Mouse (Mus musculus) hindbrain, postnatal 0 days (tissue): ENCODE data around the gene Fam219b. TPM values are rescaled to one million over a fixed set of nuclear protein-coding genes. Genes with fewer than 3 reads are reported as not detected.

Experiments
- ATAC-seq: fragments of 200-750 bp; cut with Nextera tagmentation; 2 replicates; pipeline ENCODE4 v1.8.0; 2017; ENCODE audit warnings: mild to moderate bottlenecking, moderate TSS enrichment, moderate library complexity
- DNase-seq: peaks from one replicate; pipeline ENCODE4 v3.0.0-alpha.2; 2015; ENCODE audit warnings: low spot score
- H3K27ac ChIP-seq: fragments of 300-500 bp; sonication (generic); 2 replicates; pipeline ENCODE4 v1.5.1; 2014; ENCODE audit warnings: mild to moderate bottlenecking
- H3K27me3 ChIP-seq: fragments of 300-500 bp; sonication (generic); 2 replicates; pipeline ENCODE4 v1.6.1; 2014; ENCODE audit warnings: low read length, mixed read lengths; ENCODE audit not compliant: insufficient read depth
- H3K36me3 ChIP-seq: fragments of 300-500 bp; sonication (generic); 2 replicates; pipeline ENCODE4 v1.6.1; 2014; ENCODE audit warnings: low read length, mixed read lengths; ENCODE audit not compliant: insufficient read depth
- H3K4me1 ChIP-seq: fragments of 300-500 bp; sonication (generic); 2 replicates; pipeline ENCODE4 v1.6.1; 2014; ENCODE audit warnings: antibody characterized with exemption, low read length, mixed read lengths; ENCODE audit not compliant: insufficient read depth
- H3K4me2 ChIP-seq: fragments of 300-500 bp; sonication (generic); 2 replicates; pipeline ENCODE4 v1.6.1; 2014; ENCODE audit warnings: low read depth, mild to moderate bottlenecking, low read length, moderate library complexity, mixed read lengths
- H3K4me3 ChIP-seq: fragments of 300-500 bp; sonication (generic); 2 replicates; pipeline ENCODE4 v1.5.1; 2014; ENCODE audit warnings: low read length
- H3K9ac ChIP-seq: fragments of 300-500 bp; sonication (generic); replicated peaks from 2 replicates; pipeline ENCODE4 v1.6.1; 2014; ENCODE audit warnings: mild to moderate bottlenecking, low read length, moderate library complexity, mixed read lengths
- H3K9me3 ChIP-seq: fragments of 300-500 bp; sonication (generic); 2 replicates; pipeline ENCODE4 v1.6.1; 2016; ENCODE audit warnings: low read length, mixed read lengths
- CTCF ChIP-seq: IDR thresholded peaks from 2 replicates; pipeline ENCODE4 v1.5.1; 2016; ENCODE audit warnings: antibody characterized with exemption, control low read depth, low read depth
- WGBS: fragments of 180-500 bp; shearing (Covaris S2); extraction: QIAGEN DNeasy Blood & Tissue Kit; methylation state at CpG from one replicate; pipeline ENCODE4 v1.1.7; 2014; 5-methylcytosine and 5-hydroxymethylcytosine counted together
- polyA plus RNA-seq: library from polyadenylated mRNA; unstranded; fragments of >200 nt; fragmentation: Nextera tagmentation; extraction: Ambion mirVana; gene quantifications from 2 replicates; pipeline ENCODE4 v1.2.1, GENCODE M21; 2015
- total RNA-seq: library from RNA; depleted of rRNA; stranded (reverse); fragments of >200 nt; gene quantifications from 2 replicates; pipeline ENCODE4 v1.2.3, GENCODE M21; 2014

Gene Fam219b
- total and polyA plus RNA-seq, 2 experiments from 2014 or later, result 14.6 to 23.2 TPM

DNA sequence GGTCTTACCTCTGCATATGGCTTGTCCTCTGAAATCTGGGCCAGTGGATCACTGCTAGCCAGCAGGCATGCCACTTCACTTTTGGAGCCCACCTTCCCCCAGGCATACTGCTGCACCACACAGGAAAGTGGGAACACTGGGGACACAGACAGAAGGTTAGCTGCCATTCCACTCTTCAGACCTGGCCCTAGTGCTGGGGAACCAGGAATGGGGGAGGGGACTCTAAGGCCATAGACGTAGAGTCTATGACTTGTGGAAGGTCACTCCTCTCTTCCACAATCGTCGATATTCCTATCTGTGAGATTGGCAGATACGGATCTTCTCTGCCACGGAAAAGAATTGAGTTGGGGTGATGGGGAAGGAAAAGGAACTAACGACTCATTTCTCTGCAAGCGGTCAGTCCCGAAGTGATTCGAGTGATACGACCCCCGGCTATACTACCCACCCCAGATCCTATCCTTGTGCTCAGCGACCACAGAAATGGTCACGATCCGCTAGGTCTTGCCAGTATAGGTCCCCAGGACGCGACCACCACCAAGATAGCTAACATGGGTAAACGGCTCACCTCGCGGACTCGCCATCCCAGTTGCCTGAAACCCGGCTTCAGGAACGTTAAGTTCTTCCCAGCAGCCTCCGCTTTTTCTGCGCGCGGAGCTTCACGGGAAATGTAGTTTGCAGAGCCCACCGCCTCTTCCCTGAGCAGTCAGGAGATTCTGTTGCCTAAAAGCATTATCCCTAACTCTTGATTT, 15.0 kb downstream of the Fam219b start, which contains the start of gene Mpi:
Gene Mpi, minus strand, starts transcription at position 625 of the 749 bp plus-strand sequence.
- under 1% methylated on average over 28 of the region's 28 CpGs for WGBS
- Histone ChIP-seq H3K9ac (peak within 1 kb of the TSS; percentile 70), H3K9me3 (no peaks in the 10 kb centered on the region), H3K4me3 (peak within 1 kb of the TSS; percentile 69), H3K4me1 (peaks cover 9% of the 10 kb centered on the region), H3K27me3 (no peaks in the 10 kb centered on the region), H3K4me2 (peak within 1 kb of the TSS; percentile 87), H3K36me3 (peaks cover 18% of the 10 kb centered on the region), H3K27ac (peak within 1 kb of the TSS; percentile 27; the same call in 1 of the 2 replicates)
- peak; percentile 87 for DNase-seq
- ATAC-seq, result peak; percentile 70
- no peak for TF ChIP-seq CTCF

DNA sequence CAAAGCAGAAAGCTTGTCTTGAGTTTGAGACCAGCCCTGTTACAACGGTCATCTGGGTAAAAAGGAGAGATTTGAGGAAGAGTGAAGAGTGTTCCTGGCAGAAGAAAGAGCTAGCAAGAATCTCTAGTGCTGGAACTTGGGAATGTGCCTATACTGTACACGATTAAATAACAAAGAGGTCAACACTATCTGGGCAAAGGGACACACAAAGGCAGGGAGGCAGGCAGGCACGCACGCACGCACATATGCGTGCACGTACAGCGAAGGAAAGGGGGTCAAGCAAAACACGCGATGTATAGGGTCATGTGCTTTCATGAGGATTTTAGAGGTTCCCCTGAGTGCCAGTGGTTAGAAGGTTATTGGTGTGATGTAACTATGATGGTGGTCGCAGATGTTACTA, 15.8 kb downstream of the Fam219b start:
- no peaks in the 10 kb centered on the region for H3K9me3 ChIP-seq
- H3K4me2 ChIP-seq, result no peak overlapping the region
- H3K4me3 ChIP-seq, result no peak overlapping the region; the same call in 1 of the 2 replicates
- WGBS, result 71% methylated on average over 11 of the region's 11 CpGs
- no peak for TF ChIP-seq CTCF
- peaks cover 9% of the 10 kb centered on the region for H3K4me1 ChIP-seq
- DNase-seq (no peak), ATAC-seq (no peak)
- H3K9ac ChIP-seq, result no peak overlapping the region
- peaks cover 10% of the 10 kb centered on the region; the same call in 1 of the 2 replicates for H3K36me3 ChIP-seq
- no peak overlapping the region for H3K27ac ChIP-seq
- no peaks in the 10 kb centered on the region for H3K27me3 ChIP-seq

DNA sequence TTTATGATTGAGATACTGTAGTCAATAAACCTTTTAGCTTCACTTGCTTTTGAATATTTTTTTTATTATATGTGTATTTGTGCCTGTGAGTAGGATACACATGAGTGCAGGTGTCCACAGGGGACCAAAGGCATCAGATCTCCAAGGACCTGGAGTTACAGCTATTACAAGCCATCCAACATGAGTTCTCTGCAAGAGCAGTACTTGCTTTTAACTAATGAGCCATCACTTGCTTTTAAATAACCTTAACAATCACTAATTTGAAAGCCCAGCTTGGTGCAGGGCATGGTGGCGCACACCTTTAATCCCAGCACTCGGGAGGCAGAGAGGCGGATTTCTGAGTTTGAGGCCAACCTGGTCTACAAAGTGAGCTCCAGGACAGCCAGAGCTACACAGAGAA, 17.4 kb downstream of the Fam219b start:
- 45% methylated on average over 3 of the region's 3 CpGs for WGBS
- Histone ChIP-seq H3K36me3 (no peaks in the 10 kb centered on the region), H3K27me3 (no peaks in the 10 kb centered on the region), H3K9me3 (no peaks in the 10 kb centered on the region), H3K4me3 (no peak overlapping the region), H3K27ac (no peak overlapping the region), H3K4me1 (no peaks in the 10 kb centered on the region; the same call in 1 of the 2 replicates), H3K4me2 (no peak overlapping the region), H3K9ac (no peak overlapping the region)
- no peak for TF ChIP-seq CTCF
- DNase-seq (no peak), ATAC-seq (no peak)

GRCm38 (mm10) chr9:57557215-57557614, 19.9 kb downstream of the Fam219b start:
- Histone ChIP-seq H3K9me3 (no peaks in the 10 kb centered on the region), H3K4me3 (no peak overlapping the region), H3K36me3 (no peaks in the 10 kb centered on the region), H3K4me1 (peaks cover 10% of the 10 kb centered on the region), H3K4me2 (no peak overlapping the region), H3K9ac (no peak overlapping the region), H3K27ac (no peak overlapping the region), H3K27me3 (no peaks in the 10 kb centered on the region)
- TF ChIP-seq CTCF, result no peak
- ATAC-seq, result no peak
- WGBS, result 81% methylated on average over 3 of the region's 3 CpGs
- DNase-seq, result no peak

DNA sequence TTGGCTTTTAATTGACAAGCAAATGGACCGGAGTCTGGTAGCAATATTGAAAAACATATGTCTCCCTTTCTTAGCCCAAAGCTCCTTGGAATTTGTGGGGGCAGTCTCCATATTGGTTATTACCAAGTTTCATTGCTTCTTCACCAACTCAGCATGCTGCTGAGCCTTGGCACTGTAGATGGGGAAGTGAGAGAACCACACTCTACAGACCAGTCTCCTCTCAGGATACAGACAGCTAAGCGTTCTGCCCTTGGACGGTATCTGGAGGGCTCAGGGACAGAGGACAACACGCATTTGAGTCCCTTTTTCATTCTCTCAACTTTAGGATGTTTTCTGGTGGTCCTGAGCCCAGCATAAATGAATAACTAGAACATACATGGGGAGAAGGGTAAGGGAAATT, 21.3 kb downstream of the Fam219b start:
- no peak for TF ChIP-seq CTCF
- 89% methylated on average over 4 of the region's 4 CpGs for WGBS
- ATAC-seq (no peak), DNase-seq (no peak)
- Histone ChIP-seq H3K27me3 (no peaks in the 10 kb centered on the region), H3K9me3 (no peaks in the 10 kb centered on the region), H3K9ac (no peak overlapping the region), H3K4me1 (peaks cover 19% of the 10 kb centered on the region), H3K36me3 (no peaks in the 10 kb centered on the region), H3K4me3 (no peak overlapping the region), H3K4me2 (no peak overlapping the region), H3K27ac (no peak overlapping the region)

- H3K36me3 ChIP-seq, result no peaks in the 10 kb centered on the region
- DNase-seq (no peak), ATAC-seq (no peak)
- no peaks in the 10 kb centered on the region for H3K27me3 ChIP-seq
- H3K9me3 ChIP-seq, result no peaks in the 10 kb centered on the region
- no peak for TF ChIP-seq CTCF
- H3K4me3 ChIP-seq, result no peak overlapping the region
- H3K4me1 ChIP-seq, result peaks cover 19% of the 10 kb centered on the region
- WGBS, result 85% methylated on average over 2 of the region's 2 CpGs
- no peak overlapping the region for H3K27ac ChIP-seq
- no peak overlapping the region for H3K9ac ChIP-seq
- H3K4me2 ChIP-seq, result no peak overlapping the region
Observed at GRCm38 (mm10) chr9:57559568-57559967, 22.2 kb downstream of the Fam219b start.

GRCm38 (mm10) chr9:57560263-57560662, 22.9 kb downstream of the Fam219b start:
- H3K4me1 ChIP-seq, result peaks cover 19% of the 10 kb centered on the region
- no peaks in the 10 kb centered on the region for H3K36me3 ChIP-seq
- no peak for TF ChIP-seq CTCF
- peak; percentile 1; the same call in 1 of the 2 replicates for ATAC-seq
- peak; percentile 49 for DNase-seq
- H3K4me2 ChIP-seq, result peak overlapping the region; percentile 93
- peak overlapping the region; percentile 83 for H3K27ac ChIP-seq
- peak overlapping the region; percentile 77 for H3K4me3 ChIP-seq
- peak overlapping the region; percentile 67 for H3K9ac ChIP-seq
- WGBS, result 26% methylated on average over 7 of the region's 7 CpGs
- no peaks in the 10 kb centered on the region for H3K27me3 ChIP-seq
- no peaks in the 10 kb centered on the region for H3K9me3 ChIP-seq
